Mouse (Mus musculus) splenic B cell, adult 2 months (primary cell): ENCODE data around the gene Hnrnpll.
A peak's percentile ranks its signal among the peaks of the same experiment; 100 is the strongest.
"Not testable (repeated sequence)": the region's sequence is repeated elsewhere in the genome, so short reads cannot be mapped to it uniquely, and the experiment has no call there.

Source experiments
- DNase-seq: peaks from one replicate; pipeline ENCODE4 v3.0.0-alpha.2; 2011; ENCODE audit warnings: low read depth, low spot score
- H3K27me3 ChIP-seq: 2 replicates; pipeline ENCODE4 v1.6.1; 2012; ENCODE audit warnings: mild to moderate bottlenecking, low read length, moderate library complexity, mixed read lengths; ENCODE audit not compliant: control insufficient read depth, poor library complexity, insufficient read depth, severe bottlenecking
- H3K36me3 ChIP-seq: 2 replicates; pipeline ENCODE4 v1.6.1; 2012; ENCODE audit warnings: mild to moderate bottlenecking, low read length, moderate library complexity, mixed read lengths; ENCODE audit not compliant: control insufficient read depth, poor library complexity, insufficient read depth, severe bottlenecking

Hnrnpll gene

DNA sequence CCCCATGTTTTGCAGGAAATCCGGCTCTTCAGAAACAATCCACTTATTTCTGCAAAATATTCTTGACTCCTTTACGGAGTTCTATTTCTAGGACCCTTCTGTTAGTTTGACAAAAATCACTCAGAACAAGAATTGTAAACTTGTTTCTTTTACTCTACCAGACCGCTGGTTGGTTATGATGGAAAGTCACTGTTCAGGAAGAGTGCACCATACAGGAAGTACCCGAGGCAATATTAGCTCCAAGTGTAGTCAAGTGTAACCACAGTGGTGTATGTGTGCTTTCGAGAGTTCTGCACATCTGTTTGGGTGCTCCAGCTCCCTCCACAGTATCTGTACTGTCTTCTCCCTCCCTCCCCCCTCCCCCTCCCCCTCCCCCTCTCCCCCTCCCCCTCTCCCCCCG is 5.1 kb upstream of the Hnrnpll start:
- DNase-seq: peak; percentile 78
- H3K27me3 ChIP-seq: peaks cover 6% of the 10 kb centered on the region
- H3K36me3 ChIP-seq: no peaks in the 10 kb centered on the region

DNA sequence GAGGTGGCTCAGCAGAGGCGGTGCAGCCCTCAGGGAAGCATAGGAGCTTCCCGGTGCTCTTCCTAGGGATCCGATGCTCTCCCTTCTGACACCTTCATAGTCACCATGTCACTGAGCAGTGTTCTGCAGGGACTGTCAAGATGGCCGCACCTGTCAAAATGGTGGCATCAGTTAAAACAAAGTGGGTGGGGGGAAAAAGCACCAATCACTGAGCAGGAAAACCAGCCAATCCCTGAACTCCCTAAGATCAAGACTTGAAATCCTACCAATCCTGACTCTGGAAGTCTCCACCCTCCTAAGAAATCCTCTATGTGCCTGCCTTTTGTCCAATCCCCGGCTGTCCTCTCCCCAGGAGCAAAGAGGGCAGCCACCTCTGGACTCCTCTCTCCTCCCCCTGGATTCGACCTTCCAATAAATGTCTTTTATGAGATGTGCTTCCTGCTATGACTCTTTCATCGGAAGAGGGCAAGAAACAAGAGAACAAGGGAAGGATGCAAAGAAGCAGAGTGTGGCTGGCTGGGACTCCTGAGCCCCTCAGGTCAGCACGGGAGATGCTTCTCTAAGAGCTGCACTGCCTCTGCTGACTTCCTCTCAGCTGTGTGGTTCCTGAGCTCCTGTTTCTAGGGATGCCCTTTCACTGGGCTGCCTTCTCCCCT is 1.8 kb upstream of the Hnrnpll start:
- DNase-seq: no peak
- Histone ChIP-seq H3K36me3 (no peaks in the 10 kb centered on the region), H3K27me3 (peaks cover 6% of the 10 kb centered on the region)

DNA sequence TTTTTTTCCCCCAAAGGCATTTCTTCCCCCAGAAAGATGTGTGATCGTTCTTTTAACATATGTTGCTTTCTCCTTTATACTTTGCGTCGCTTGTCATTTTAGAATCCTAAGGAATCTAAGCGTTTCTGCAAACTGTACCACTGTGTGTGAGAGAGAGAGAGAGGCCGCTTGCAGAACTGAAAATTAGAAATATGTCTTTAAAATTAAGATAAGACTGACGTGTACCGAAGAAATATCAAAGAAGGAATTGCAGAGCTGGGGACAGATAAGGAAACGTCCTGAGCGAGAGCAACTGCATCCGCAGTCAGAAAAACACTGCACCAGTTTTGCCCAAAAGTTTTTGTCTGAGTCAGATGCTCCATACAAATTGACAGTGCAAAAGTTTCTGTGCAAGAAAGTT is 1.3 kb upstream of the Hnrnpll start:
- no peak for DNase-seq
- Histone ChIP-seq H3K36me3 (no peaks in the 10 kb centered on the region), H3K27me3 (peaks cover 6% of the 10 kb centered on the region)

DNA sequence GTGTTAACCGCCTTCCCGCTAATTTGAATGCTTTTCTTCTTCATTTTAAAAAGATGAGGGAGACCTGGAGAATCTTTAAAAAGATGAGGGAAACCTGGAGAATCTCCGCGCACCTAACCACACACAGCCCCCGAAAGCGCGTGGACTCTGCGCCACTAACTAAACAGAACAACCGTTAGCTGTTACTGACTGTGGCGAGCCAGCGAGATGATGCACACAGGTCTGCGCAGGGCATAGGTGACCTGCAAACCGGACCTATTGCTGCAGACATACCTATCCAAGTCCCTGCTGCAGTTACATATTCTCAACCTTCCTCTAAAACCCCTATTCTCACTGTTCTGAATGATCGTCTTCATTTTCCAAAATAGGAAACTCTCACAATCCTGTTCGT is 481 bp upstream of the Hnrnpll start:
- peak; percentile 32 for DNase-seq
- no peaks in the 10 kb centered on the region for H3K36me3 ChIP-seq
- peaks cover 2% of the 10 kb centered on the region; the same call in 1 of the 2 replicates for H3K27me3 ChIP-seq

DNA sequence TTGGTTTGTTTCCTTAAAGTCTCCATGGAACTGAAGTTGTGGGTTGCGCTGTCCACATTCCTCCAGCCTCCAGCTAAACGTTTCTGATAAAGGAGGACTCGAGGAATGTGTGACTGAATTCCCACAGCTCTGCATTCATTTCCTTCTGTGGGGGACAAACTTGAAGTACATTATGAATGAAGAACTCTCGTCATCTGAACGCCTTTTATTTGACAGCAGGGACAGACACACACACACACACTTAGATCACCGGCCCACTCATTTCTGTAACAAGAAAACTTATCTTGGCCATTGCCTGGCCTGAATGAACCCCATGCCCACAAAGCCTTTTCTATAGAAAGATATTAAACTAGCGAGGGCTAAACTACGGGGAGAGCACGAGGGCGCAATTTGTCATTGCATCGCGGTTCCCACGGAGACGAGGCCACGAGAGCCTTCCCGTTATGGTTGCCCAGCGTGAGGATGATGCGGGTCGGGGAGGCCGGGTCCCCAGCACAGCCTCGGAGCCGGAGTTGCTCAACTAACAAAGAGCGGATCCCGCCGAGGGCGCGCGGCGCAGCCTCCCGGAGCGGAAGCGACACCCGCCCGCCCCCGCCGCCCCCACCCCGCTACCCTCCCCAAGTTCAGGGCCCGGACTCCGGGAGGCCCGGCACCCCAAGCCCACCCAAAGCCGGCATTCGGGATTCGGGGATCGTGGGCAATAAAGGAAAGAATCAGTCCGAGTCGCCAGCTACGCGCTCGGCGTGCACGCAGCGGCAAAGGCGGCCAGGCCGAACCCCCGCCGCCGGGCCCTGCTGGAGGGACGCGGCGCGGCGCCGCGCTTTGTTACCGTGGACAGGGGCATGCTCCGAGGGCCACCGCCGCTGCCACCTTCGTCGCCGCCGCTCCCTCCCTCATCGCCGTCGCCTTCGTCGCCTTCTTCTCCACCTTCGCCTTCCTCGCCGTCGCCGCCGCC is 1.0 kb downstream of the Hnrnpll start:
- H3K36me3 ChIP-seq: no peaks in the 10 kb centered on the region
- peaks cover 2% of the 10 kb centered on the region; the same call in 1 of the 2 replicates for H3K27me3 ChIP-seq
- peak; percentile 32 for DNase-seq

DNA sequence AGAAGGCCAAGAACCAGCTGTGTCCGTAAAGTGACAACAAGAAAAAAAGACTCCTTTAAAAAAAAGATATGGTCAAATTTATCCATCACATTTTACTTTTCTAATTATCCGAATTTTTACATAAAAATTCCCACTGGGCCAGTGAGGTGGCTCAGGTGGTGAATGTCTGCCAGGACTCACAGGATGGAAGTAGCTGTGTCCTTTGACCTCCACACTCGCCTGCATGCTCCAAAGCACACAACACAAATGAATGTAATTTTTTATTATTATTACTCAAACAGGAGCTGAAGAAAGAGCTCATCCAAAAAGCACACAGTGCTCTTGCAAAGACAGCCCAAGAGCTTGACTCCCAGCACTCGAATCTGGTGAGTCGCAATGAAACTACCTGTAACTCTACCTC is 2.0 kb downstream of the Hnrnpll start:
- H3K27me3 ChIP-seq: peaks cover 2% of the 10 kb centered on the region; the same call in 1 of the 2 replicates
- DNase-seq: no peak
- no peaks in the 10 kb centered on the region for H3K36me3 ChIP-seq

DNA sequence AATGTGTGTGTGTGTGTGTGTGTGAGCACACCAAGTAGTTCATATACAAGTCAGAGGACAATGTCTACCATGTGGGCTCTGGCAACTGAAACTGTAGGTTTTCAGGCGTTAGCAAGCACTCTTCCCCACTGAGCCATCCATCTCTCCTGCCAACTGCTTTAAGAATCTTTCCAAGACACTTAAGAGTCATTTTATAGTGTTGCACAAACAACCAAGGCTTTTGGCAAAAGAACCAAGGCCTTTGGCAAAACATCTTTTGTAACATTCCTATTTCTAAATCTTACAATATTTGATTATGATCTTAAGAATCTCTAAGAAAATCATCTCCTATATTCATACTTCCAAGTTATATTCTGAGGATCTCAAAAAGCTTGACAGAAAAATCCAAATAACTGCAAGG is 2.4 kb downstream of the Hnrnpll start:
- no peaks in the 10 kb centered on the region for H3K36me3 ChIP-seq
- no peak for DNase-seq
- H3K27me3 ChIP-seq: no peaks in the 10 kb centered on the region

DNA sequence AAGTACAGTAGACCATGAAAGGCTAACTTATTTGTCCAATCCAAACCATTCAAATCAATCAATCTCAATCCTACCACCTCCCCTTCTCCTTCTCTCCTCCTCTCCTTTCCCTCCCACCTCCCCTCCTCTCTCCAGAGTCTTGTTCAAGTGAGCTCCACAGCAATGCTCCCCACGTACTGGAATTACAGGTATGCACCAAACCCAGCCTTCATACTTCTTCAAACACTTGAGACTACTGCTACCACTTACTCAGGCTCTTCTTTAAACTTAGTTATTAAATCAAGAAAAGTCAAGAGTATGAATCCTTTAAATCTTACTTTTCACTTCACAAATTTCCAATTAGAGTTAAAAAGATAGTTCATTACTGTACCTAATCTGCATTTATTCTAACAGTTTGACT is 3.6 kb downstream of the Hnrnpll start:
- H3K27me3 ChIP-seq: no peaks in the 10 kb centered on the region
- no peaks in the 10 kb centered on the region for H3K36me3 ChIP-seq
- DNase-seq: no peak

DNA sequence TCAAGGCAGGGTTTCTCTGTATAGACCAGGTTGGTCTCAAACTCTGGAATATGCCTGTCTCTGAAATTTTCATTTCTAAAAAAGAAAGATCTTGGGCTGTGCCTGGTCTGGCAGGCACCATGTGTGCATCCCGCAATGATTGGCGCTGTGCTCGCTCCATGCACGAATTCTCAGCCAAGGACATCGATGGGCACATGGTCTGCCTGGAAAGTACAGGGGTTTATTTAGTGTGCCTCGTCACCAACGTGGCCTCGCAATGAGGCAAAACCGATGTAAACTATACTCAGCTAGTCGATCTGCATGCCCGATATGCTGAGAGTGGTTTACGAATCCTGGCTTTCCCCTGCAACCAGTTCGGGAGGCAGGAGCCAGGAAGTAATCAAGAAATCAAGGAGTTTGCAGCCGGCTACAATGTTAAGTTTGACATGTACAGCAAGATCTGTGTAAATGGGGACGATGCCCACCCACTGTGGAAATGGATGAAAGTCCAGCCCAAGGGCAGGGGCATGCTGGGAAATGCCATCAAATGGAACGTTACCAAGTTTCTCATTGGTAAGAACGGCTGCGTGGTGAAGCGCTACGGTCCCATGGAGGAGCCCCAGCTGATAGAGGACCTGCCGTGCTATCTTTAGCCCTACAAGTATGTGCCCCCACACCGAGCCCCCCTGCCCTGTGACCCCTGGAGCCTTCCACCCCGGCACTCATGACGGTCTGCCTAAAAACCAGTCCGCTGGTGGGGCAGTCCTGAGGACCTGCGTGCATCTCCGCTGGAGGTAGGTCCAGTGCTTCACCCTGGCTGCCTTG is 8.0 kb downstream of the Hnrnpll start:
- no peaks in the 10 kb centered on the region for H3K36me3 ChIP-seq
- H3K27me3 ChIP-seq: no peaks in the 10 kb centered on the region
- no peak for DNase-seq

DNA sequence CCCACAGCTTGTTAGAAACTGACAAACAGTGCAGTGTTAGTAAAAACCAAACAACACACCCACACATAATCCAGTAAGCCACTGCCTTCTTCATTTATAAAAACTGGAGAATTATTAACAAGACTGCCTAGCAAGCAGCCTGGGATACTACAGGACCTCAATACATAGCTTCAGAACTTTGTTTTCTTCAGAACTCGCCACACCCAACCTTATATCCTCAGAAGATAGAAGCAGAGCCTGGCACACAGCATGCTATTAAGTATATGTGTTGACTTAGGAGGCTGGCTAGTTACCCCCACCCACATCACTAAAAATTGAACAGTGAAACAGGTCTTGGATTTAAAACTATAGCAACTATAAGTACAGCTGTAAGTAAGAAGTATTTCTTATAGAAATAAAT is 10.5 kb downstream of the Hnrnpll start:
- no peak for DNase-seq
- Histone ChIP-seq H3K27me3 (no peaks in the 10 kb centered on the region), H3K36me3 (no peaks in the 10 kb centered on the region)

DNA sequence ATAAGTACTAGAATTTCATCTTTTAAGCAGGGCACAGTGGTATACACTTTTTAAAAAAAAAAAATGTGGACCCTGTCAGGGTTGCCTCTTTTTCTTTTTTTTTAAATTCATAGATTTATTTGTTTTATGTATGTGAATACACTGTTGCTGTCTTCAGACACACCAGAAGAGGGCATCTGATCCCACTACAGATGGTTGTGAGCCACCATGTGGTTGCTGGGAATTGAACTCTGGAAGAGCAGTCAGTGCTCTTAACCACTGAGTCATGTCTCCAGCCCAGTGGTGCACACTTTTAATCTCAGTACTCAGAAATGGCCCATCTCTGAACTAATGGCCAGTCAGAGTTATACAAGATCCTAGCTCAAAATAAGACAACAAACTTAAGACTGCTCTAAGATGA is 12.8 kb downstream of the Hnrnpll start:
- not testable (repeated sequence) for H3K27me3 ChIP-seq, H3K36me3 ChIP-seq

DNA sequence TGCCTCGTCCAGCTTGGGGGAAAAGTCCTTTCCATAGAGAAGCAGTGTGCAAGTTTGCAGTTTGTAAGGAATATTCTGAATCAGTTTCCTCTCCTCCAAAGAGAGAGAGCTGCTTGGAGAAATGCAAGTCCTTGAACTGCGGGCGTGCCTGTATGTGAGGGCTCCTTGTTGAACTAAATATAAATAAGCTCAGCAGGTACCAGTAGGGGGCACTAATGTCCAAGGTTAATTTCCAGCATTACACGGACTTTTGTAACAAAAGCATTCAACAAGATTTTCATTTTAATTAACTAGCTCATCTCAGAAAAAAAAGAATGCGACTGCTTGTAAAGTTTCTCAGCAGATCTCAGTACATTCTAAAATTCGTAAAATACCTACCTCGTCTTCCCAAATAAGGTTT is 13.9 kb downstream of the Hnrnpll start:
- DNase-seq: peak; percentile 84
- Histone ChIP-seq H3K27me3 (no peaks in the 10 kb centered on the region), H3K36me3 (no peaks in the 10 kb centered on the region)

More for the DNA sequence above, 12.8 kb downstream of the Hnrnpll start:
- DNase-seq: not testable (repeated sequence)

DNA sequence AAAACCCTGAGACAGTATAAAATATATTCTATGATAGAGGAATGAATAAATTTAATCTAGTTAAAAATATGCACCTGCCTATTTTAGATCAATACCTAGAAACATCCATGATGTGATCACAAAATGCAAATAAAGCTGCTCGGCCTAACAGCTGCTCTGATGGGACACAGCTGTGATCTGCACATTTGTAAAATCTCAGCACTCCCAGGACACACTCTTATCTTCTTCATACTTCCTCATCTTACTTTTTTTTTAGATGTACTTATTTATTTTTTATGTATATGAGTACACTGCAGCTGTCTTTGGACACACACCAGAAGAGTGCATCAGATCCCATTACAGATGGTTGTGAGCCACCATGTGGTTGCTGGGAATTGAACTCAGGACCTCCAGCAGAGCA is 20.4 kb downstream of the Hnrnpll start:
- H3K36me3 ChIP-seq: no peaks in the 10 kb centered on the region
- no peaks in the 10 kb centered on the region for H3K27me3 ChIP-seq
- DNase-seq: no peak

DNA sequence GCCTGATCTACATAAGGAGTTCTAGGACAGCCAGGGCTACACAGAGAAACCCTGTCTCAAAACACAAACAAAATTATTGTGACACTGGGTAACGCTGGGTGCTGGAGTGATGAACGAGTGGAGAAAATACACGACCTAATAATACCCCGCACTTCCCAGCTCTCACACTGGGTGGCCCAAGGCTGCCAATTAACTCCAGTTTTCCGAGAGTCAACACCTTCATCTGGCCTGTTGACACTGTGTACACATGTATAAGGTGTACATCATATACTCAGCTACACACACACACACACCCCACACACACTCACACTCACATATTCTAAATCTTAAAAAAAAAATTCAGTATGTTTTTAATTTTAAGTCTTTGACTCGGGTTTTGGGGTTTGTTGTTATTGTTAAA is 33.5 kb downstream of the Hnrnpll start:
- Histone ChIP-seq H3K27me3 (no peaks in the 10 kb centered on the region), H3K36me3 (no peaks in the 10 kb centered on the region)
- DNase-seq: no peak
